Mouse (Mus musculus) lung, embryonic 16.5 days (tissue): Measurements from ENCODE around the gene Net1. TPM values are rescaled to one million over a fixed set of nuclear protein-coding genes. Genes with fewer than 3 reads are reported as not detected.

Experiments used
- microRNA-seq: library from miRNA; unstranded; fragments of <30 nt; microRNA quantifications from one replicate; pipeline ENCODE4, GENCODE M21; 2016
- polyA plus RNA-seq: library from polyadenylated mRNA; unstranded; fragments of >200 nt; fragmentation: Nextera tagmentation; extraction: Ambion mirVana; gene quantifications from 2 replicates; pipeline ENCODE4 v1.2.1, GENCODE M21; 2015

Net1 gene
- polyA plus RNA-seq, 1 experiment from 2014 or later: 100 TPM

Small RNA genes within 50 kb of the gene (microRNA-seq; reads per million reads assigned to microRNA genes)
- gene Gm22460: not detected

Other genes starting within 250 kb of the Net1 start
- 0.24 and 0.39 TPM in 2 replicates for gene Calml3, start 113.9 kb downstream of the Net1 start, polyA plus RNA-seq
- gene Calm4, start 80.5 kb downstream of the Net1 start, polyA plus RNA-seq: 6.2 TPM in 1 of 2 replicates, not detected in the other
- gene Calm5, start 64.0 kb downstream of the Net1 start, polyA plus RNA-seq: not detected in 2 replicates
- gene Tubal3, start 54 bp upstream of the Net1 start, polyA plus RNA-seq: not detected in 2 replicates
- gene Ucn3, start 27.1 kb upstream of the Net1 start, polyA plus RNA-seq: not detected in 2 replicates
- gene Akr1c14, start 130.8 kb upstream of the Net1 start, polyA plus RNA-seq: 4.9 and 7.7 TPM in 2 replicates
- gene Akr1c18, start 232.4 kb upstream of the Net1 start, polyA plus RNA-seq: 3.0 and 3.3 TPM in 2 replicates